Mouse (Mus musculus): ENCODE data around the gene Slc6a9.

Gene Slc6a9

GRCm38 (mm10) chr4:117914031-117914430 is 79.7 kb downstream of the Slc6a9 start:
- no peak for DNase-seq

- peak; percentile 81 to 93 for DNase-seq
Observed at GRCm38 (mm10) chr4:117914591-117915442, 80.5 kb downstream of the Slc6a9 start, which contains the start of gene Ipo13. Gene Ipo13 (minus strand): TSS chr4:117914999.

- DNase-seq = no peak
Observed at GRCm38 (mm10) chr4:117915489-117916105, 81.3 kb downstream of the Slc6a9 start.

- DNase-seq = no peak
Observed at GRCm38 (mm10) chr4:117916386-117916785, 82.1 kb downstream of the Slc6a9 start.

GRCm38 (mm10) chr4:117917402-117917801 is 83.1 kb downstream of the Slc6a9 start:
- DNase-seq = no peak

- no peak for DNase-seq
Observed at GRCm38 (mm10) chr4:117917847-117918246, 83.5 kb downstream of the Slc6a9 start.

- DNase-seq = no peak
Observed at GRCm38 (mm10) chr4:117918261-117918660, 84.0 kb downstream of the Slc6a9 start.

- DNase-seq = no peak
Observed at GRCm38 (mm10) chr4:117918762-117919161, 84.5 kb downstream of the Slc6a9 start.

GRCm38 (mm10) chr4:117921358-117921757 is 87.1 kb downstream of the Slc6a9 start:
- DNase-seq = no peak

- no peak for DNase-seq
Observed at GRCm38 (mm10) chr4:117923450-117923849, 89.1 kb downstream of the Slc6a9 start.

Data from spleen, adult 18-20 months (tissue).